Mouse (Mus musculus) urinary bladder, postnatal 10 days (tissue): ENCODE data around the gene Cacna2d4.

ENCODE experiments used
- DNase-seq: peaks from one replicate; pipeline ENCODE4 v3.0.0; 2022; ENCODE audit warnings: low spot score

The Cacna2d4 gene

GRCm38 (mm10) chr6:119224451-119225195, 11.7 kb upstream of the Cacna2d4 start:
- no peak for DNase-seq

- no peak for DNase-seq
These were observed 11.1 kb upstream of the Cacna2d4 start for GRCm38 (mm10) chr6:119225226-119225625.

- DNase-seq: no peak
These were observed 10.6 kb upstream of the Cacna2d4 start for GRCm38 (mm10) chr6:119225731-119226130.

- no peak for DNase-seq
These were observed 9.3 kb upstream of the Cacna2d4 start for GRCm38 (mm10) chr6:119227001-119227400.

GRCm38 (mm10) chr6:119228861-119229603, 7.3 kb upstream of the Cacna2d4 start:
- DNase-seq: no peak

- no peak for DNase-seq
These were observed 3.3 kb upstream of the Cacna2d4 start for GRCm38 (mm10) chr6:119233066-119233465.

GRCm38 (mm10) chr6:119235441-119235840, 885 bp upstream of the Cacna2d4 start:
- no peak for DNase-seq

GRCm38 (mm10) chr6:119237427-119237989, 1.2 kb downstream of the Cacna2d4 start:
- no peak for DNase-seq

GRCm38 (mm10) chr6:119239341-119240005, 3.1 kb downstream of the Cacna2d4 start:
- DNase-seq: no peak

- no peak for DNase-seq
These were observed 3.9 kb downstream of the Cacna2d4 start for GRCm38 (mm10) chr6:119240256-119240655.

GRCm38 (mm10) chr6:119240871-119241705, 4.8 kb downstream of the Cacna2d4 start:
- DNase-seq: no peak

- DNase-seq: no peak
These were observed 9.8 kb downstream of the Cacna2d4 start for GRCm38 (mm10) chr6:119246082-119246481.

- DNase-seq: no peak
These were observed 12.3 kb downstream of the Cacna2d4 start for GRCm38 (mm10) chr6:119248578-119248977.

- DNase-seq: no peak
These were observed 13.4 kb downstream of the Cacna2d4 start for GRCm38 (mm10) chr6:119249726-119250125.

- no peak for DNase-seq
These were observed 15.4 kb downstream of the Cacna2d4 start for GRCm38 (mm10) chr6:119251704-119252103.

- DNase-seq: no peak
These were observed 40.4 kb downstream of the Cacna2d4 start for GRCm38 (mm10) chr6:119276713-119277112.

- no peak for DNase-seq
These were observed 44.4 kb downstream of the Cacna2d4 start for GRCm38 (mm10) chr6:119280761-119281160.

GRCm38 (mm10) chr6:119301310-119301709, 65.0 kb downstream of the Cacna2d4 start:
- no peak for DNase-seq

GRCm38 (mm10) chr6:119303331-119303730, 67.0 kb downstream of the Cacna2d4 start:
- DNase-seq: no peak

- no peak for DNase-seq
These were observed 71.6 kb downstream of the Cacna2d4 start for GRCm38 (mm10) chr6:119307867-119308413.

GRCm38 (mm10) chr6:119310176-119310575, 73.8 kb downstream of the Cacna2d4 start:
- DNase-seq: no peak
